Mouse (Mus musculus): ENCODE measurements around the gene Pard3b.
"Not testable (repeated sequence)": the region's sequence is repeated elsewhere in the genome, so short reads cannot be mapped to it uniquely, and the experiment has no call there.

The Pard3b gene

DNA sequence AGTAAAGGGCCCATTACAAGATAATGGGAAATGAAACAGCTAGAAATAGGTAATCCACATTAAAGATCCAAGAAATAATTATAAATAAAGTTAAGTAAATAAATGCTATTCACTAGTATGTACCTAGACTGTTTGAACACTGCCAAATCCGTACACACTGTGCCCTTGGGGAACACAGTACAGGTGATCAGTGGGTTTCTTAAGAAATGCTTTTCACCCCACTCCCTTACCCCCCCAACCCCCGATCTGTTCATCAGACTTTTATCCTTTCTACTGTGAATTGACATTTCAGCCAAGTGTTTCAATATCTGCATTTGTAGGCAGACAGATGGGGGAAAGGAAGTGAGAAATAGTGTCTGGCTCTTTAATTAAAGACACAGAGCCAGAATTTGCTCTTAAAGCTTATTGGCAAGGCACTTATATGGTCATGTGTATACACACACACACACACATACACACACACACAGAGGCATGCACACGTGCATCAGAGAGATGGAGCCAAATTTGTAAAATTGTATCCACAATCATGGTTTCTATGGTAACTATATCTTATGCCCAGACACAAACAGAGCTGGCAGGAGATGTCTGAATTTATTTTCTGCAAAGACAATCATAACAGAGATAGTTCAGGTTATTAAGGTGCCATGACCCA is 938.4 kb downstream of the Pard3b start:
- no peak for DNase-seq (ENCODE audit: low spot score in 2 of 2)

DNA sequence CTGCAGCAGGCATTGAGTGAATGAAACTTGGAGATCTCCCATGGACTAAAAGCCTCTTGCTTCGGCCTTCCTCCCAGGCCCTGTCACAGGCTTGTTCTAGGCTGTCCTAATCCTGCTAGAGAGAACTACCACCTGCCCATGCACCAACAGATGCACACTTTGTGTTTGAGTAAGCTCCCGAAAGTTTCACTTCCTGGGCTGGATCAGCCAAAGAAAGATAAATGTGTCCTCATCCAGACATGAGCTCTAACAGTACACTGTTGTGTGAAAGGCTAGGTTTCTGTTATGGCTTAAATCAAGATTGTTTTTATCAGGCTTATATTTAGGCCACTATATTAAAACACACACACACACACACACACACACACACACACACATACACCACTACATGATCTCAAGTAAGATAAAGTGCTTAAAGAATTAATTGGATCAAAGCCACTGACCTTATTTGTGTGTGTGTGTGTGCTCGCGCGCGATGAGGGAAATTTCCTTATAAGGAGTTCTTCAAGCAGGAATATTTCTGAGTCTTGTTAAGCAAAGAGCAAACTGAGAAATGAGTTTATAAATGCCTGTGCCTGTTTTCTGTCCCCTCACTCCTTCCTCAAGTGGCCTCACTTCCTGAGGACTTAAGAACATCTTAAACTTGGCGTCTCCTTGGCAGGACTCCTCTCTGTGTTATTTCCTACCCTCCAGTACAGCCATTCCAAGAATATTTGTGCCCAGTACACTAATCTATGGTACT is 940.6 kb downstream of the Pard3b start:
- no peak for DNase-seq (ENCODE audit: low spot score in 2 of 2)

DNA sequence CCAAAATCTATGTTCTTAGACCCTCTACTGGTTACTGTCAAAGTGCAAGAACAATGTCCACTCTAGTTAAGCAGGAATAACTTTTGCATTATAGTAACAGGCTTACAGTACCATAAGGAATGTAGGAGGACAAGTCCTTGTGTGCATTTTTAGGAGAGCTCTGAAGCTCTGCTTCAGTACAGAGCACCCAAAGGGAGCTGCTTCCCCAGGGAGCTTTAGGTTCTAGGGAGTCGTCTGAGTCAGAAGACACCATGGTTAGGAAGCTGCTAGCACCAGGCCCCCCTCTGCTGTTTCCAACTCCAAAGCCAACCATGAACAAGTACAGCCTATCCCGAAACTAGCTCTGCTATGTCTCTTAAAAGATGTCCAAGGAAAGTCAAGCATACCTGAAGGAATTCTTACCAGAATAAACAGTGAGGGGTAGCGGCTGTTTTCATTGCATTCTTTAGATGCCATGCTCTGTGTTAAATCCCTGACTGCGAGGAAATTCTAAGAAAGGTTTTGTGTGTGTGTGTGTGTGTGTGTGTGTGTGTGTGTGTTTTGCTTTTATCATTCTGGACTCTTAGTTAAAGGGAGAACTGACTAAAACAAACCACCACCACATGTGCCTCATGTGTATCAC is 941.8 kb downstream of the Pard3b start:
- no peak for DNase-seq (ENCODE audit: low spot score in 2 of 2)

- no peak for DNase-seq (ENCODE audit: low spot score in 2 of 2)
These were observed 943.9 kb downstream of the Pard3b start for GRCm38 (mm10) chr1:62582476-62582875.

- DNase-seq (ENCODE audit: low spot score in 2 of 2) = no peak
These were observed 948.9 kb downstream of the Pard3b start for GRCm38 (mm10) chr1:62587536-62587935.

GRCm38 (mm10) chr1:62591296-62592031 is 952.8 kb downstream of the Pard3b start:
- DNase-seq (ENCODE audit: low spot score in 2 of 2) = no peak

- DNase-seq (ENCODE audit: low spot score in 2 of 2) = no peak
These were observed 956.8 kb downstream of the Pard3b start for GRCm38 (mm10) chr1:62595401-62595800.

DNA sequence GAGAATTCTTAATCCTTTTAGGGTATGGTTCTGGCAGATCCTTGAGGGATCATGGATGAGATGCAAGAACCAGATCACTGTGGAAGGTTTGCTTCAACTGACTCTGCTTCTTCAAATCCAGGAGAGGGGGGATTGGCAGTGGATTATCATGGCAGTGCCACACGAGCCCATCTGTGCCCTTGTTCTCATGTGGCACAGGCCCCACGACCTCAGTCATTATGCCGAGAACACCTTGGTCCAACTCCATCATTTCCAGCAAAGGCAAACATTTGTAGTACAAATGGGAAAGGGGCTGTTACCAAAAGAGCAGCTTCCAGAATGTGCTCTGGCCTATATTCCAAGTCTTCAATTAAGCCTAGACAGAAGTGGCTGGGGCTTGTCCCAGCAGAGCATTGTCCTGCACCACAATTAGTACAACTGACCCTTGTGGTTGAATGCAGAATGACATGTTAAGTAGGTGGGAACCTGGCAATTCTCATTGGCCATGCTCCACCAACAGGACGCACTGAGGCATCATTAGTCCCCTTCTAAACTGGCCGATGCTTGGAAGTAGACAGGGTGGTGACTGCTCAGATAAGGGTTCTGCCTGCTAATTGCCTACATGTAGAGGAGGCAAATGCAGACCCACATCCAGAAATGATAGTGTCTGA is 959.3 kb downstream of the Pard3b start:
- peak in 1 of 2 experiments; percentile 7 for DNase-seq (ENCODE audit: low spot score in 2 of 2)

GRCm38 (mm10) chr1:62598551-62598950 is 959.9 kb downstream of the Pard3b start:
- DNase-seq (ENCODE audit: low spot score in 2 of 2) = no peak

DNA sequence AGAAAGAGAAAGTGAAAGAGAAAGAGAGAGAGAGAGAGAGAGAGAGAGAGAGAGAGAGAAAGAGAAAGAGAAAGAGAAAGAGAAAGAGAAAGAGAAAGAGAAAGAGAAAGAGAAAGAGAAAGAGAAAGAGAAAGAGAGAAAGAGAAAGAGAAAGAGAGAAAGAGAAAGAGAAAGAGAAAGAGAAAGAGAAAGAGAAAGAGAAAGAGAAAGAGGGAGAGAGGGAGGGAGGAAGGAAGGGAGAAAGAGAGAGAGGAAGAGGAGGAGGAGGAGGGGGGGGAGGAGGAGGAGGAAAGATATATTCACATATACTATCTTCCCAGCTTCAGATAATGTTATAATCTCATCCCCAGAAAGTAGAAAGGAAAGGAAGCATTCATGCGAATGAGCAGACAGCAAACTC is 966.0 kb downstream of the Pard3b start:
- not testable (repeated sequence) for DNase-seq (ENCODE audit: low spot score in 2 of 2)

GRCm38 (mm10) chr1:62618109-62618665 is 979.6 kb downstream of the Pard3b start:
- no peak for DNase-seq (ENCODE audit: low spot score in 2 of 2)

- DNase-seq (ENCODE audit: low spot score in 2 of 2) = no peak
These were observed 980.8 kb downstream of the Pard3b start for GRCm38 (mm10) chr1:62619456-62619855.

GRCm38 (mm10) chr1:62622447-62622846 is 983.8 kb downstream of the Pard3b start:
- DNase-seq (ENCODE audit: low spot score in 2 of 2) = no peak

GRCm38 (mm10) chr1:62624166-62624565 is 985.5 kb downstream of the Pard3b start:
- no peak for DNase-seq (ENCODE audit: low spot score in 2 of 2)

DNA sequence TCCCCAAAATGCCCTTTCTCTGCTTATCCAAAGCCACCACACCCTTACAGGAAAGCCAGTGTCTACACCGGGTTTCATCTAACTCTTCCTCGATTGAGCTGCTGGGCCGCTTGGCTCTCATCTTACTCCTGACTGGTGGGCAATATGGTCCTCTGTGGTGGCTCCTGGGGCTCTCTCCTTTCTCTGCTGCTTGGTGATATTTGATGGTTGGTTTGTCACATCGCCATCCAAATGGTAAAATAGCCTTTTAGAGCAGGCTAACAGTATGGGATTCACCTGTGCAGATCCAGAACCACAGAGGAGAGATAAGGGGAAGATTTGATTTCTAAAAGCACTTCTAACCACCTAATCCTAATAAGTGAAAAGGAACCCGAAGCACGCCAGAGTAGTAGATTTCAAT is 986.2 kb downstream of the Pard3b start:
- no peak for DNase-seq (ENCODE audit: low spot score in 2 of 2)

GRCm38 (mm10) chr1:62625332-62625731 is 986.7 kb downstream of the Pard3b start:
- DNase-seq (ENCODE audit: low spot score in 2 of 2) = no peak

- no peak for DNase-seq (ENCODE audit: low spot score in 2 of 2)
These were observed 987.3 kb downstream of the Pard3b start for GRCm38 (mm10) chr1:62625819-62626505.

DNA sequence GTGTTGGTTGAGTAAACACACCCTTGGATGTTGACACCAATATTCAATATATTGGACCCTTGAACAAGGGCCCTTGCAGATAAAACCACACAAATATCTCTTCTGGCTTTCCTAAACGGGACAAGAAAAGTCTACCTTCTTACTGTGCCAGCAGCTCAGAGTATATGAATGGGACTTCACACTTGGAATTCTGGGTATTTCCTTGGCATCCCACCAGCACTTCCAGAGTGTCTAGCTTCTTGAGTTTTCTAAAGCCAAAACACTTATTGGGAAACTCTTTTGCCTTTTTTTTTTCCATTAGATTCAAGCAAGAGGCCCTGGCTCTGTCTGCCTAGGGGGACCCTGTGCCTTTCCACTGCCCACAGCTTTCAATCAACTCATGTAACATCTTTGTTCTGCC is 991.3 kb downstream of the Pard3b start:
- DNase-seq (ENCODE audit: low spot score in 2 of 2) = no peak

DNA sequence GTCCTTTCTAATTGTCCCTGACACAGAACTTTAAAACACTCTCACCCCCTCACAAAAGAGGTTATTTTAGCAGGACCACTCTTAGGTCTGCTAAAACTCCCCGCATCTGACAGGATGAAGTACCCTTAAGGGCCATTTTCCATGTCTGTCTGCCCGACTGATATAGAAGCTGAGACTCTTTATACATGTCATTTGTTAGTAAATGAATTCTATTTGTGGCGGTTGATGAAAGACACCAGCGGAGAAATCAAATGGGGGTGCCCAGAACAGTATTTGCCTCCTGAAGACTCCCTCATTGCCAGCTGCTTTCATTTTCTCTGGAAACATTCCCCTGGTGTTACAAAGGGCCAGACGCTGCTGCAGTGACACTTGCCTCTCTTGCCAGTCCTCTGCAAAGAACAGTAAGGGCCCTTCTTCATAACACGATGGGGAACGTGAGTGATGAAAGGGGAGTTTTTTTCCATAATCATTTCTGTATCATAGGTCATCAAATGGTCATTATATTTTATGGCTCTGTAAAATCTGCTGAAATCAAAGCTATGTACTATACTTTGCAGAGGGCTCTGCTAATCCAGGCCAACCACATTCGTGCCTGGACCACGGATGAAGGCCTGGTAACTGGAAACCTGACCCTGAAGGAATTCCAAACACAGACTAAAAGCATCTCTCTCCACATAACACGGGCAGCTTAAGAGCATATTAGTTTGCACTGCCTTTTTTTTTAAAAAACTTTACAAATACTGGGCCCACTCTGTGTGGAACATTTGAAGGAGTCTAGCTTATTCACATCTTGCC is 993.1 kb downstream of the Pard3b start:
- DNase-seq (ENCODE audit: low spot score in 2 of 2) = no peak

DNA sequence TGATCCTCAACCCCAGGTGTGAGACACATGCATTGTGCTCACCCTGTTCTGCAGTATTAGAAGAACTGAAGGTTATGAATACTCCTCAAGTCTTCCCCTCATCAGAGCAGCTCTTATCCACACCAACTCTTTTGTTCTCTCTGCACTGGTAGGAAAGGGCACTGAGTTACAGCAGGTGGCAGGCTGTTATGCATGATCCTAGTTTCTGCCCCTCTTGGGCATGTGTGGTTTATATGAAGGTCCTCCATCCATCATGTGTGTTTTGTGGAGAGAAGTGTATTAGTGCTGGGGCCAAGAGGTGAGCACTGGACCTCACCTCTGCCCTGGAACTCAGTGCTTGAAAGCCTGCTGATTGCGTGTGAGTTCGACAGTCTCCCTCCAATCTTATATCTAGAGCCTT is 994.3 kb downstream of the Pard3b start:
- no peak for DNase-seq (ENCODE audit: low spot score in 2 of 2)
